Mouse (Mus musculus) frontal cortex, postnatal 10 days (tissue): ENCODE data around the gene Lrrc42.

Experiments used
- DNase-seq, 2 experiments: peaks; one replicate each; pipeline ENCODE4 v3.0.0; 2022; ENCODE audit warnings: low spot score in 2 of 2, mixed read lengths in 1 of 2

Gene Lrrc42

DNA sequence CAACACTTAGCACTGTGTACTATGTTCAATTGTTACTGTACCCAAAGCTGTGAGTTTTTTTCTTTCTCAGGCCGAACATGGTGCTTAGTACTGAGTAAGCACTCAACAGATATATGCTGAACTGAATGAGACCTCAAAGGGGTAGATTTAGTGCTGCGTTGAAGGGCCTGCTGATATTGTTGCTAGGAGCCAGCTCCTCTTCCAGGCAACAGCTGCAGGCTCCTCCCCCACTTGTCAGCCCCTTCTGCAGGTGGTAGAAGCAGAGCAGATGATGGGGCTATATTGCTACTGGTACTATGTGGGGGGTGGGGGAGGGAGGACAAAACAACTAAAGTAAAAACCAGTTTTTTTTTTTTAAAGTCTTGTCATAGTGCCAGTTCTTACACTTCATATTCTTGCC is 3.9 kb downstream of the Lrrc42 start:
- DNase-seq: peak in 1 of 2 experiments; percentile 26

DNA sequence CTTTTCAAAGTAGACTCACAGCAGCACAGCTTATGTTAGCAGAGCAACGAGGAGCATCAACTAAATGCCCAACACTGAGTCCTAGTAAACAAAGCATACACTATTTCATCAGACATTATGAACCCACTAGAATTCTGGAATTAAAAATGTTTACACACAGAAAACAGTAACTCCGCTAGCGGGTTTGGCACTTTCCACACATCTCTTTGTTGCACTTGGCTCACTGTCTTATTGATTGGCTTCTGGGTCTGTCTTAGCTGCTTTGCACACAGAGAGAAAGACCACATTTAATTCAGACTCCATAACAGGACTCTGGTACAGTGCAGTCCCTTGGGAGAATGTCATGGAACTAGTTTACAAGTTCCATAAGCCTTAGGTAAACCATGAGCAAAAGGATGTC is 5.3 kb downstream of the Lrrc42 start:
- no peak for DNase-seq

DNA sequence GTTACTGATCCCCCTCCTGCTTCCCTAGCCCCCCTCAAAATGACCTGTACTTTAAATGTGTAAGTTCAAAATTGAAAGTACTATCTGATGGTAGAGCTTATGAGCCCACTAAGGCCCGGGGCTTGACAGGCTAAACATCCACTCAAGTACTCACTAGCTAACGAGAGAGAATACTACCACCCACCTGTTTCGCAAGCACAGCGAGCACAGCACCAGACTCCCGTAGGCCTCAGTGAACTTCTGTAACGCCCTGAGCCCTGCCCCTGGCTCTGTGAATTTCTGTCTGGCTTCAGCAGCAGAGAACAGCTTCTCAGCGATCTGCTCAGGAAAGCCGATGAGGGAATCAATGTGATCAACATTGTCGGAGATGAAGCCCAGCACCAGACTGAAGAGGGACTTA is 6.2 kb downstream of the Lrrc42 start:
- DNase-seq: no peak

DNA sequence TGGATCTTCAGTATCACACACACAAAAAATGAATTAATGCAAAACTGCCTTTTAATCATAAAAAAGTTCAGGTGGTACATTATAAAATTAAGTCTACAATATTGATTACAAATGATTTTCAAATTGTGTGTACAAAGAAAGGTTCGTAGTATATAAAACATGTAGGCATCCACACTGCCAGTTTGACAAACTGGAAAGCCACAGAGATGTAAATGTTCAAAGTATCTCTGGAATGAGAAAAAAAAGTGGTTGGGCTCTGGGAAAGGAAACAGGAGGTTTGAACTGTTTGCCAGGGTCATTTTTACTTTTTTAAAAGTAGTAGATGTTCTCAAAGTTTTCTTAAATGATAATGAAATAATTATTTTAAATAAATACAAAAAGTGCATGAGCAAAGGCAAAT is 7.3 kb downstream of the Lrrc42 start:
- DNase-seq: no peak

- DNase-seq: no peak
These were observed 8.0 kb downstream of the Lrrc42 start for GRCm38 (mm10) chr4:107245368-107245767.

DNA sequence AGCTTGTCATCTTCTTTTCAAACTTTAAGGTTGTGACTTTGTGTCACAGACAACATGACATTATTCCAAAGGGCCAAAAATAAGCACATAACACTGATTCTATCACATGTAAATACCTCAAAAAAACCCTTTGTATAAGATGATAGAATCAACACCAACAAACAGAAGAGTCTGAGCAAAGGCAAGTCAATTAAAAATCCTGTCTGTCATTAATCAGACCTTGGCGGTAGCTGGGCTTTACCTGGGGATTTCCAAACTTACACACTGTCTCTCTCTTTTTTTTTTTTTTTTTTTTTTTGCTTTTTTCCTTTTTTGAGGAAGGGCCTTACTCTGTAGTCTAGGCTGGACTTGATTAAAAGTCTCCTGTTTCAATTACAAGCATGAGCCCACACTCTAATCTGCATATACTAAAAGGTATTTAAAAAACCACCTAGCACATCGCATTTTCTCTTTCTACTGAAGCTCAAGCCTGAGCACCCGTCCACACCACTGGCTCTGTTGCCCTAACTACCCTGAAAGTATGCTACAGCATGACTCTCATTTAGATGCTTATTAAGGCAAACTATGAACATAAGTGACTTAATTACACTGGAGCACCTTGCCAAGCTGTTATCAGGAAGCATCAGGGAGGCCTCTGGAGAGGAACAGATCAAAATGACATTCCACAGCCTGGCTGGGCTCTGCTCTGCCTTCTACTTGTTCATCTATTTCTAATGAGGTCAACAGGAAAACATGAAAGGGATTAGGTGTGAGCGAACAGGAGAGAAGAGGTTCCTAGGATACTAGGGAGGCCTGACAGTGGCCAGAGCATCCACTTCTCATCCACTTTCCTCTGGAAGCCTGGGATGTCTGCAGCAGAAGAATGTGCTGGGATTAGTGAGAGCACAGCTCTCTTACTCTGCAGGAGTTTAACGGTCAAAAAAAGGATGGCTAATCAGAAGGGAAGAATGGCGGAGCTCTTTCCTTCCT is 9.7 kb downstream of the Lrrc42 start:
- DNase-seq: no peak

GRCm38 (mm10) chr4:107240196-107240595 is 13.1 kb downstream of the Lrrc42 start:
- no peak for DNase-seq

- no peak for DNase-seq
These were observed 15.1 kb downstream of the Lrrc42 start for GRCm38 (mm10) chr4:107238253-107238652.

- DNase-seq: no peak
These were observed 21.1 kb downstream of the Lrrc42 start for GRCm38 (mm10) chr4:107232219-107232618.

DNA sequence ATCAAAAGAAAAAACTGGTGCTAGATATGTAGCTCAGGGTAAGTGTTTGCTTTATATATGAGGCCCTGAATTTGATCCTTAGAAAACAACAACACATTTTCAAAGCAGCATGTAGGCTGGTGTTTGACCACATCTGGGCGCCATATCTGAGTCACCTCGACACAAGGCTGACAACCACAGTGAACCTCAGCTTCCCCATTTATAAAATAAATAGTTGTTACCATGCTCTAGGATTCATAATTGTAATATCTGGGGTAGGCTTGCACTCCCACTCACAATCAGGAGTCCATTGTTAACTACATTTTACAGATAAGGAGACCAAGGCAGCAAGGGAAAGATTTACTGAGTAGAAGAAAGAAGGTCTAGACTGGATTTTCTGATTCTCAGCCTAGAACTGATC is 27.0 kb downstream of the Lrrc42 start:
- no peak for DNase-seq

DNA sequence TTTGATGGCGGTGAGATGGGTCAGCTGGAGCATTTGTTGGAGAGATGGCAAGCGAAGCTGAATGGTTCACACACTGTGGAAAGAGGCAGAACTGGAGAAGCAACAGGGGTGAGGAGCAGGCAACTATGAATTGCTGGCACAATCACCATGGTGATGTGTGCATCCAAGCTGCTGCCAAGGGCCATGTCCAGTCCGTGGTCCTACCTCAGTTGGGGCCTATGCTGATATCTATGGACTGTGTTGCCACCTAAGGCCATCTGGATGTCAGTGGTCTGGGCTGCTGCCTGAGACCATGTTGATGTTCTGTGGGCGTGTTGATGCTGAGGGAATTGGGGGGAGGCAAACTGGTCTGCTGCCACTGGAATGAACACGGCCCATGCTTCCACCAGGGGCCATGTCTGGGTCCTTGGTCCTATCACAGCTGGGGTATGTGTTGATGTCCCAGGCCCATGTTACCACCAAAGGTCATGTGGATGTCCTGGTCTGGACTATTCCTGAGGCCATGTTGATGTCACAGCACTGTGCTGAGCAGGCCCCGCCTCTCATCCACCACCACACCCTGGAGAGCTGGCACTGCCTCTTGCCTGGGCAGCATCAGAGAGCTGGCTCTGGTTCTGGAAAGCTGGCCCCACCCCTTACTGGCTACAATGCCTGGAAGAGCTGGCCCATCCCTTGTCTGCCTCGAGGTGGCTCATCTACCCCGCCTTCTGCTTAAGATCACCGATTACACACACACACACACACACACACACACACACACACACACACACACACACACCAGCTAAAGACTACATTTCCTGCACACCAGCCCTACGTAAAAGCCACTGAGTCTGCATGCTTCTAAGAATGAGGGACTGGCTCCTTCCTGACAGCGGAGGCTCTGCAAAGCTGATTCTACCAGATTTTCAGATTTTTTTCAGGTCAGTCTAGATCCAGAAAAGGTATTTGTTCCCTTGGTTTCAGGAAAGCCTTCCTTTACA is 29.8 kb downstream of the Lrrc42 start:
- DNase-seq: peak in 1 of 2 experiments; percentile 17

GRCm38 (mm10) chr4:107221524-107221923 is 31.8 kb downstream of the Lrrc42 start:
- no peak for DNase-seq

DNA sequence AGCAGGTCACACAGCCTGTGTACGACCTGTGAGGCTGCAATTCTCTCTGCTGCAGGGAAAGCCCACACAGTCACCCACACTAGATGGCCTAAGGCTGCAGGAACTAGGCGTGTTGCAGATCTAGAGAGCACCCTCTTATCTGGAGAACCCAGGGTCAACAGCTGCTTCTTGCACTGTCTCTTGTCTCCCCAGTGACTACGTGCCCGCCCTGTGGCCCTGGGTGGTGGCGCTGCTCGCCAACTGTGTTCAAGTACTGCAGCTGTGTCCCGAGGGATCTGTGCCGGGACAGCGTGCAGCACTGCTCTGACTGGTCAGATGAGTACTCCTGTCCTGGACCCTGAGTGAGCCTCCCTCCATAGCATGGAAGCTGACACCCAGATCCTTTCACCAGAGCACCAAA is 35.8 kb downstream of the Lrrc42 start:
- no peak for DNase-seq

- DNase-seq: no peak
These were observed 39.9 kb downstream of the Lrrc42 start for GRCm38 (mm10) chr4:107213279-107214011.

DNA sequence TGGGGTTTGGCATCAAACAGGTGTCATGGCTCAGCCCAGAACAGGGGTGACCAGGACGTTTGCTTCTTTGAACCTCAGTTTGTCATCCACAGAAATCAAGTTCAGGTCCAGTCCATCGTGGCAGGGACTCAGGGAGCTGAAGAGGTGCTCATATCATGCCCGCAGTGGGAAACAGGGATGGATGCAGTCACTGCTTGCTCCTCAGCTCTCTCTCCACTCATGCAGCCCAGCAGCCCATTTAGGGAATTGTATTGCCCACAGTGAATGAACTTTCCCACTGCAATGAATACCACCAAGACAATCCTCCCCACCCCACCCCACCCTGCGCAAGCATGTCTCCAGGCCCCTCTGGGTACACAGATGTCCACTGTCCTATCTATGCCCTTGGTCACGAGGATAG is 41.4 kb downstream of the Lrrc42 start:
- no peak for DNase-seq

GRCm38 (mm10) chr4:107211465-107211864 is 41.9 kb downstream of the Lrrc42 start:
- DNase-seq: no peak

DNA sequence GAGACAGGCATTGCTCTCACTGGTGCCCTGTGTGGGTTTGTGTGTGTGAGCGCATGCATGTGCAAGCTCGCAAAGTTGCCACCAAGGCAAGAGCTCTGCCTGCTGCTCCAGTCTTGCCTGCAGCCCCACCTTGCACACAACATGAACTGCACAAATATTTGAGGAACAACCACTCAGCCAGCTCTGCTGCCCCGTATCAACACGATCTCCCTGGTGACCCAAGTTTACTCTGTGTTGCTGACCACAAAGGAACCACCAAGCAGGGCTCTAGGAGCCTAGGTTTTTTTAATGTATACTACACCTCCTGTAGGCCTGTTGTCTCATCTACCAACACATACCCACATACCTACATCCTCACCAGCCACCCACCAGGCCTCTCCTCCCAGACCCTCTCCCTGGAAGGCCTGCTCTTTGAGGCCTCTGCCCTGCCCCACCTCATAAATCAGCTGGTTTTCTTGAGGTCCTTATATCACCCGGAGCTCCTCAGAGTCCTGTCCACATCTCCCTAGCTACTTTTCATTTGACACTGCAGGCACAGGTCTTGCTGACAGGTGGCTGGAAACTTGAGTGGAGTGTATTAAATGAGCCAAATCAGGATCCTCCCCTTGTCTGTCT is 42.7 kb downstream of the Lrrc42 start:
- DNase-seq: no peak

DNA sequence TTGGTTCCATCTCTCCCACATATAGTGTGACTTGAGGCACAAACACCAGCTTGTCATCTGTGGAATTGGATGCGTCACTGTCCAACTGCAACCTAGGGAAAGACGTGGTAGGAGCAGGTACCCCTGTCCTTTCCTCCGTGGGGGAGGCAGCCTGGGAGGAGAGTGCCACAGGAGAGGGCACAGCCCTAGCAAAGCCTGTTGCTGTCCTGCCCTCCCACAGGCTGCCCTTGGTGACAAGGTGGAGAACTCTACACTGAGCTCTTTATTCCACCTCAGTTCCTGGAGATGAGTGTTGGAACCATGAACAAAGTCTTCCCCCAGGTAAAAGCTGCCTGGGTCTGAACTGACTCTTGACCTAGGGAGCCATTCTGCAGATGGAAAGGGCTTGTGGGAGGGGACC is 44.5 kb downstream of the Lrrc42 start, which contains the start of gene Ldlrad1:
Gene Ldlrad1 (plus strand): TSS at position 301 of the 400 bp plus-strand sequence.
- DNase-seq: no peak

DNA sequence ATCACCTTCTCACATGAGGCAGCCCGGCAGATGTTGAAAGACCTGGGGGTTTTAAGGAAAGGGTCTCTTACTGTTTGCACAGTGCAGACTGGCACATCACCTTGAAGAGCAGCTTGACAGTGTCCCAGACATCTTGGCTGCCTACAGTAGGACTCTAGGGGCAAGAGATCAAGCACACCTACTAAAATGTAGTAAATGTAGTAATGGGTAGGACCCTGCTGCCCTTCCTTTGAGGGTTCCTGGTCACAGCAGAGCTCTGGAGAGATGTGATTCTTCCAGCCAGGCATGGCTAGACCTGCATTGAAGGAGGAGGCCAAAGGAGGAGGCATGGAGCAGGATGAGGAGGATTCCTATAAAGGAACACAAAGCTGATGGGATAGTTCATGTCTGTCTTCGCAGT is 46.3 kb downstream of the Lrrc42 start:
- DNase-seq: no peak

- DNase-seq: no peak
These were observed 50.3 kb downstream of the Lrrc42 start for GRCm38 (mm10) chr4:107203001-107203400.

GRCm38 (mm10) chr4:107201779-107202178 is 51.6 kb downstream of the Lrrc42 start:
- DNase-seq: no peak
